Mouse (Mus musculus) frontal cortex, adult 2 months (tissue): ENCODE measurements around the gene Gys2. TPM values are rescaled to one million over a fixed set of nuclear protein-coding genes. Genes with fewer than 3 reads are reported as not detected.

Source experiments
- DNase-seq, 2 experiments: peaks; one replicate each; pipeline ENCODE4 v3.0.0; 2022; ENCODE audit warnings: low spot score in 1 of 2; ENCODE audit errors: extremely low spot score in 1 of 2
- polyA plus RNA-seq: library from polyadenylated mRNA; depleted of rRNA; stranded (reverse); fragments of >200 nt; gene quantifications from 2 replicates; pipeline ENCODE4 v1.2.3, GENCODE M21; 2012

The Gys2 gene
- polyA plus RNA-seq, 1 experiment, result 0.06 TPM

GRCm38 (mm10) chr6:142459017-142459678 is 13.8 kb downstream of the Gys2 start:
- DNase-seq, result no peak

GRCm38 (mm10) chr6:142458010-142458409 is 14.9 kb downstream of the Gys2 start:
- no peak for DNase-seq

- DNase-seq, result peak in 1 of 2 experiments; percentile 11
Measured at GRCm38 (mm10) chr6:142455314-142455996, 17.5 kb downstream of the Gys2 start.

GRCm38 (mm10) chr6:142453311-142453710 is 19.6 kb downstream of the Gys2 start:
- no peak for DNase-seq

- DNase-seq, result no peak
Measured at GRCm38 (mm10) chr6:142451381-142451780, 21.5 kb downstream of the Gys2 start.

- DNase-seq, result no peak
Measured at GRCm38 (mm10) chr6:142429072-142429471, 43.8 kb downstream of the Gys2 start.

- no peak for DNase-seq
Measured at GRCm38 (mm10) chr6:142424976-142425375, 47.9 kb downstream of the Gys2 start.

- no peak for DNase-seq
Measured at GRCm38 (mm10) chr6:142414597-142414996, 58.3 kb downstream of the Gys2 start.

- DNase-seq, result no peak
Measured at GRCm38 (mm10) chr6:142413845-142414244, 59.1 kb downstream of the Gys2 start.

GRCm38 (mm10) chr6:142412906-142413491 is 59.9 kb downstream of the Gys2 start, which contains the start of gene Spx:
Gene Spx (plus strand): TSS chr6:142413441.
- no peak for DNase-seq

GRCm38 (mm10) chr6:142411140-142411539 is 61.8 kb downstream of the Gys2 start:
- no peak for DNase-seq

- no peak for DNase-seq
Measured at GRCm38 (mm10) chr6:142395756-142396155, 77.2 kb downstream of the Gys2 start.

GRCm38 (mm10) chr6:142394669-142395068 is 78.2 kb downstream of the Gys2 start:
- peak in 1 of 2 experiments; percentile 21 for DNase-seq

- DNase-seq, result no peak
Measured at GRCm38 (mm10) chr6:142392312-142392711, 80.6 kb downstream of the Gys2 start.

- DNase-seq, result peak in 1 of 2 experiments; percentile 27
Measured at GRCm38 (mm10) chr6:142389101-142389500, 83.8 kb downstream of the Gys2 start.

- no peak for DNase-seq
Measured at GRCm38 (mm10) chr6:142387755-142388271, 85.1 kb downstream of the Gys2 start.

GRCm38 (mm10) chr6:142387011-142387754 is 85.7 kb downstream of the Gys2 start, which contains the start of the genes Recql and Golt1b:
Gene Recql (minus strand): TSS chr6:142387087.
Gene Golt1b (plus strand): TSS chr6:142387221.
- peak; percentile 95 to 99 for DNase-seq

- no peak for DNase-seq
Measured at GRCm38 (mm10) chr6:142386285-142387010, 86.5 kb downstream of the Gys2 start.

- DNase-seq, result no peak
Measured at GRCm38 (mm10) chr6:142384521-142384920, 88.4 kb downstream of the Gys2 start.

- no peak for DNase-seq
Measured at GRCm38 (mm10) chr6:142381615-142382014, 91.3 kb downstream of the Gys2 start.
